Mouse (Mus musculus): Measurements from ENCODE around the gene Gltpd2.
"Not testable (repeated sequence)": the region's sequence is repeated elsewhere in the genome, so short reads cannot be mapped to it uniquely, and the experiment has no call there.

Gene Gltpd2

GRCm38 (mm10) chr11:70520178-70520769 is 1.3 kb downstream of the Gltpd2 start:
- peak; percentile 42 to 64 for DNase-seq

DNA sequence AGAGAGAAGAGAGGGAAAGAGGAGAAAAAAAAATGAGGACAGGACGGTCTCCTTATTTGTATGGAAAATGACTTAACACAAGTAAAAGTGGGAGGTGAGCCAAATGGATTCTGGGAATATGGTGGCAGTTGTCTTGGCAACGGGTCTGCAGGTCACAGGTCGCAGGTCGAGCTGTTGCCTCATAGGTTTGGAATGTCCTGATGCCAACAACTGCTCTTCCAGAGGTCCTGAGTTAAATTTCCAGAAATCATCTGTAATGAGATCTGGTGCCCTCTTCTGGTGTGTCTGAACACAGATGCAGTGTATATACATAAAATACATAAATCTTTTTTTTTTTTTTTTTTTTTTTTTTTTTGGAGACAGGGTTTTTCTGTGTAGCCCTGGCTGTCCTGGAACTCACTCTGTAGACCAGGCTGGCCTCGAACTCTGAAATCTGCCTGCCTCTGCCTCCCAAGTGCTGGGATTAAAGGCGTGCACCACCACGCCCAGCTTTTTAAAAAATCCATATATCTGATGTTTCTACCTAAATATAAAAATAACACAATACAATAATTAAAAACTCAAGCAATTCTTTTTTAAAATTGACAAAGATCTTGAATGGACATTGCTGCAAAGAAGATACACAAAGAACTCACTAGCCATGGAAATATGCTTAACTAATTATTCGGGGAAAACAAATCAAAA is 4.5 kb downstream of the Gltpd2 start:
- DNase-seq: not testable (repeated sequence)

GRCm38 (mm10) chr11:70524782-70525181 is 5.8 kb downstream of the Gltpd2 start:
- DNase-seq: no peak

DNA sequence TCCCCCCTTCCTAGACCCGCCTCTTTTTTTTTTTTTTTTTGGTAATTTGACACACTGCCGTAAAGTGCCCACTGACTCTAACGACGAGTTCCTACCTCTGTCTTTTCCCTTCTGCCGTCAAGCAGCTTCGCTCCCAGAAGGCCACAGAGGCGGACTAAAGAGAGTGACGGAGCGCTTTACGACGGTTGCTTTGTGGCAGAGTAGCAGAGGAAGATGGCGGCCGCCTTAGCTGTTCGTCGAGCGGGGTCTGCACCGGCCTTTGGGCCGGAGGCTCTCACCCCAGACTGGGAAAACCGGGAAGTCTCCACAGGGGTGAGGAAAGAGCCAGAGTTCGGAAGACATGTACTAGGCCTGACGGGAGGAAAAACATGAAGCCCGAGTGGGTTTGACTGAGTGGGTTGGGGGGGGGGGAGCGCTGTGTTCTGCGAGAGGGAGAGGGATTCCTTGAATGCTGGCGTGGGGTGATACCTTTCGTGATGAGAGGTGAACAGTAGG is 6.2 kb downstream of the Gltpd2 start, which contains the start of gene Psmb6:
Psmb6 (plus strand) TSS at position 184 of the 495 bp plus-strand sequence.
- peak; percentile 92 to 94 for DNase-seq

- no peak for DNase-seq
Observed at GRCm38 (mm10) chr11:70525726-70526125, 6.7 kb downstream of the Gltpd2 start.

GRCm38 (mm10) chr11:70526211-70526610 is 7.2 kb downstream of the Gltpd2 start:
- no peak for DNase-seq

- no peak for DNase-seq
Observed at GRCm38 (mm10) chr11:70528610-70529009, 9.6 kb downstream of the Gltpd2 start.

DNA sequence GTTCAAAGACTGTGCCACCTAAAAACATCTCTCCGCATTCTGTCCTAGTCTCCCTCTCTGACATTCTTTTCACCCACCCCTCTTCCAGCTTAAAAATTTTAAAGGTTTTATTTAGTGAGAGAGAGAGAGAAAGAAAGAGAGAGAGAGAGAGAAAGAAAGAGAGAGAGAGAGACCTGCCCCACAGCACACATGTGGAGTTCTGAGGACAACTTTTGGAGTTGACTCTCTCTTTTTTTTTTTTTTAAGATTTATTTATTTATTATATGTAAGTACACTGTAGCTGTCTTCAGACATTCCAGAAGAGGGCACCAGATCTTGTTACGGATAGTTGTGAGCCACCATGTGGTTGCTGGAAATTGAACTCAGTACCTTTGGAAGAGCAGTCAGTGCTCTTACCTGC is 12.1 kb downstream of the Gltpd2 start:
- not testable (repeated sequence) for DNase-seq

GRCm38 (mm10) chr11:70532839-70533238 is 13.8 kb downstream of the Gltpd2 start, which contains the start of gene Gm40193:
Gm40193 (minus strand) TSS chr11:70532939.
- no peak for DNase-seq

GRCm38 (mm10) chr11:70539423-70539822 is 20.4 kb downstream of the Gltpd2 start:
- no peak for DNase-seq

GRCm38 (mm10) chr11:70539877-70540587 is 21.0 kb downstream of the Gltpd2 start, which contains the start of gene Pld2:
Pld2 (plus strand) TSS chr11:70540064.
- peak; percentile 93 to 96 for DNase-seq

DNA sequence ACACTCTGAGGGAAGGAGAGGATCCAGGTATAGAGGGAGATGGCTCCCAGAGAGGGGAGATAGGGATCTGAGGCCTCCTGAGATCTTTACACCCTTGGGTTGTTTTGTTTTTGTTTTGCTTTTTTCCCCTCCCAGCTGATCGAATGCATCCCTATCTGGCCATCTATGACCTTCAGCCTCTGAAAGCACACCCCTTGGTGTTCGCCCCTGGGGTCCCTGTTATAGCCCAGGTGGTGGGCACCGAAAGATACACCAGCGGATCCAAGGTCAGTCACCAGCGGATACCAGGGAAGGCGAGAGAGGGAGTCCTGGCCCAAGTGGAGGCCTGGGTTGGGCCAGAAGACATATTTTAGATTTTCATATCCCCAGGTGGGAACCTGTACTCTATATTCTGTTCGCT is 21.9 kb downstream of the Gltpd2 start:
- DNase-seq: no peak

- no peak for DNase-seq
Observed at GRCm38 (mm10) chr11:70541415-70541814, 22.4 kb downstream of the Gltpd2 start.

DNA sequence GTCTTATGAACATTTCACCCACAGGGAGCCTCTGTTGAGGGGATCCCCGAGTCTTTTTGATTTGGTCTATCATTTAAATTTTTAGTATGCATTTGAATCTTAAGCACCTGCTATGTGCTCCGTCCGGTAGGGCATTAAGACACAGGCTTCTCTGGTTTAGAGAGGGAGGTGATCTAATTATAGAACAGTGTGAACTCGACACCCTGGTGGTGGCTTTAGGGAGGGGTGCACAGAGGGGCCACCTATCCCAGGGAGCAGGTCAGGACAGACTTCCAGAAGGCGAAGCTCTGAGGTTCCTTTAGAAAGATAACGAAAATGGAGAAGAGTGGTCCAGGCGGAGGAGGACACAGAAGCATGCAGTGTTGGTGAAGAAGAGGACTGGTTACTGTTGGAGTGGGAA is 25.5 kb downstream of the Gltpd2 start:
- no peak for DNase-seq

GRCm38 (mm10) chr11:70551526-70551925 is 32.5 kb downstream of the Gltpd2 start:
- no peak for DNase-seq

GRCm38 (mm10) chr11:70553940-70554339 is 34.9 kb downstream of the Gltpd2 start:
- DNase-seq: no peak

DNA sequence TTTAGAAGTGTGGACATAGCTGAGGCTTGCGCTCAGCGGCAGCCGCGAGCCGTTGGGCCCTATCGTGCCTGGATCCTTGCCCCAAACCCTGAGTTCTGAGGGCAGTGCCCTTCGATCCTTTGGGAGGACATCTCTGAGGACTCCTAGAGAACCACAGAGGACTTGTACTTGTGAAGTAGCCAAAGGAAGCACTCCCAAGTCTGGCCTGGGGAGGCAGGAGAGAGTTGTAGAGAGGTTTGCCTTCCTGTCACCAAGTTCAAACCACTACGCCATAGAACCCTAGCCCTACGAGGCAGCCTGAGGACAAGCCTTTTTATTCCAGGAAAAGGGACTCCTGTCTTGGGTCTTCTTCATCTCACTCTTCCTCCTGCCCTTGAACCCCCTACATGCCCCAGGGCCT is 38.5 kb downstream of the Gltpd2 start:
- DNase-seq: no peak

DNA sequence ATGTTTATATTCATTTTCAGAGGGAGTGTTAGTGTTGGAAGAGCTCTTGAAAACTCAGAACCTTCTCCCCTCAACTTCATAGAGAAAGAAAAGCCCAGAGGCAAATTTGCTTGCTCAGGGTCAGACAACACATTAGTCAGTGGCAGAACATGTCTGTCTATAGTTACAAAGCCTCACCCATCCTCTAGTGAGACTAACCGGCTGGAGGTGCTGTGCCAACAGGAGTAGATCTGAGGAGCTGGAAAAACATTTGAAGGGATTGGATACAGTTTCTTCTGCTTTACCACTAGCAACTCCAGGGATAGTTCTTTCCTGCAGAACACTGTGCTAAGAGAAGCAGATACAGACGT is 42.9 kb downstream of the Gltpd2 start:
- no peak for DNase-seq

- DNase-seq: peak; percentile 91 to 95
Observed at GRCm38 (mm10) chr11:70562287-70562994, 43.4 kb downstream of the Gltpd2 start, which contains the start of gene Mink1. Mink1 (plus strand) TSS chr11:70562881.

DNA sequence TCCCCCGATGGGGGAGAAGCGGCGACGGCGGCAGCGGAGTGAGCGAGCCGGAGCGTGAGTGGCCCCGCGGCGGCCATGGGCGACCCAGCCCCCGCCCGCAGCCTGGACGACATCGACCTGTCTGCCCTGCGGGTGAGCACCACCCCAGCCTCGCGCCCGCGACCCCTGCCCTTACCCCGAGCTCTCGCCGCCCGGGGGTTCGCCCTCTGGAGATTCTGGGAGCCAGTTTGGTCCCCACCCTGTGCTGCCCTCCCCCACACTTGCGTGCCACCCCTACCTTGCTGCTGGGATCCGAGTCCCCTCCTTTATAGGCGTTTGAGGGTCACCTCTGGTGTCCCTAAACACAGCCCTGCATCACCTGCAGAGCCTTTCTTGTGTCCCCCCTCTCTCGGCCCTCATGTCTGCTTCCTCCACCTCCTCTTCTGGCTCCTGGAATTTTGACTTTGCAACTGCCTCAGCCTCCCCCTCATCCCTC is 44.0 kb downstream of the Gltpd2 start:
- DNase-seq: no peak

GRCm38 (mm10) chr11:70563470-70564275 is 44.7 kb downstream of the Gltpd2 start:
- peak; percentile 70 to 77 for DNase-seq

Measured in lung, postnatal 4 days (tissue).